Mouse (Mus musculus) liver (tissue): ENCODE data around the gene Ppm1d.

Experiments
- DNase-seq: peaks from one replicate; pipeline ENCODE4 v3.0.0-alpha.2; 2020; ENCODE audit warnings: mixed read lengths

The Ppm1d gene

DNA sequence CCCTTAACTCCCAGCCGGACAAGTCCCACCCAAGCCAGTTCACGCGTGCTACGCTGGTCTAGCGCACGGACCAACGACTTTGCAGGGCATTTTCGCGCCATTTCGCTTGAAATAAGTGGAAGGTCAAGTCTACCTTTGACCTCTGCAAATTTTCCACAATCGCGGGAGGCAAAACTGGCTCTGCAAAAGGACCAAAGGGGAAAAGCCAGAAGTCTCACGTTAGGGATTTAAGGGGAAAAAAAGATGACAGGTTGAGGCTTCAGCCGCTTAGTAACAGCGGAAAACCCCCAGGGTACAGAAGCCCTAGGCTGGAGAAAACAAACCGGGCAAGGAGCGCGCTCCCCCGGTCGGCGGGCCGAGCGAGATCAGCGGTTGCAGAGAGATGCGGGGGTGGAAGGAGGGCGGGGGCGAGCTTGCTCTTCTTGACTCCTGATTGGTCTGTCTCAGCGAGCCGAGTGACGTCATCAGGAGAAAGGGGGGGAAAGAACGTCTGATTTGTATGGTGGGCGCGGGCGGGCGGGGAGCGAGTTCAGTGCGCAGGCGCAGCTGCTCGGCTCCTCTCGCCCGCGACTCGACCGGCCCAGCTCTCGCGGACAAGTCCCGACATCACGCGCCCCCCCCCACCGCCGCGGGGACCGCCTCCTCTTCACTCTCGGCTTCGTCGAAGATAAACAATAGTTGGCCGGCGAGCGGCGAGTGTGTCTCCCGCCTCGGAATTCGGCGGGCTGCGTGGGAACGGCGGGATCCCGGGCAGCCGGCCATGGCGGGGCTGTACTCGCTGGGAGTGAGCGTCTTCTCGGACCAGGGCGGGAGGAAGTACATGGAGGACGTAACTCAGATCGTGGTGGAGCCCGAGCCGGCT is at the start of gene Ppm1d:
Ppm1d (plus strand) TSS at position 532 of the 862 bp plus-strand sequence.
- peak; percentile 99 for DNase-seq

DNA sequence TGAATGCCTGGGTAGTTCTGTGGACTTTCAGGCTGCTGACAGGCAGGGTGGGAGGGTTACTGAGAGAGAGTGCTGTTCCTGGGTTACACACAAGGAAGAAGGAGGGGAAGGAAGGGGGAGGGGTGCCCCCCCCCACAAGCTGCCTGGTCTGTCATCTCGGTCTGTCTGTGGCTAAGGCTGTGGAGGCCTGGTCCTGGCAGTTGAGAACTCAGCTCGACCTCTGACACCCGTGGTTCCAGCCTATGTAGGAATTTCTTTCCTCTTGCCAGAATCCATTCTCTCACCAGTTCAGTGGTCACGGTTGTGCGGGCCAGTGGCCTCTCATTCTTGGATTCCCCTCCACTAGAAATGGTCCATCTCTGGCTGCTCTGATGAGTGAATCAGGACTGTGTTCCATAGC is 46.4 kb upstream of the Ppm1d start:
- DNase-seq: no peak

GRCm38 (mm10) chr11:85267393-85267792 is 43.7 kb upstream of the Ppm1d start:
- DNase-seq: no peak

GRCm38 (mm10) chr11:85270631-85271030 is 40.4 kb upstream of the Ppm1d start:
- DNase-seq: peak; percentile 72

- peak; percentile 52 for DNase-seq
These were observed 37.7 kb upstream of the Ppm1d start for GRCm38 (mm10) chr11:85273299-85273698.

DNA sequence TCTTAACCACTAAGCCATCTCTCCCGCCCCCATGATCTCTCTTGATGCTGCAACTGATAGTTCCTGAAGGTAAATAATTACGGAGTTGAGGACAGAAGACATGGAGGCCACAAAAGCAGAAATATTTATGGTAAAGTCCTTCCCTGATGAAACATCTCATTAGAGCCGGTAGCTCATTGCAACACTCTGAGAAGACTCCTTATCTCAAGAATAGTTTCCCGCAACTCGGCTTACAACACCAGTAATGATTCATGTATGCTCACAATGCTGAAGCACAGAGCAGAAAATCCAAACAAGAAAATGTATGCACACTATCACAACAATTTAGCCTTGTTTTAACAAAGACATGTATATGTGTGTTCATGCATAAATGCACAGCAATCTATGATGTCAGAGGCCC is 35.9 kb upstream of the Ppm1d start:
- DNase-seq: no peak

DNA sequence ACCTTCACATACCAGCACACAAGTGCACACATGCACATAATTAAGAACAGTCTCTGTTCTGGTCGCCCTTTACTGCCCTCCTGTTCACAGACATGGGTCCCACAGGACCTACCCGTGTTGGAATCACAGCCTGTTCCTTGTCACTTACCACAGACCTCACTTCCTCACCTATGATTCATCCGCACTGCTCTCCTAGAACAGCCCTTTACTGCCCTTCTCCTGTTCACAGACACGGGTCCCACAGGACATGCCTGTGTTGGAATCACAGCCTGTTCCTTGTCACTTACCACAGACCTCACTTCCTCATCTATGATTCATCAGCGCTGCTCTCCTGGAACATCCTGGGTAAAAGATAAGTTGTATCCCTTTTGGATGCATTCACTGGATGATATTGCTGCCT is 33.4 kb upstream of the Ppm1d start:
- no peak for DNase-seq

GRCm38 (mm10) chr11:85278175-85278574 is 32.9 kb upstream of the Ppm1d start:
- DNase-seq: no peak

DNA sequence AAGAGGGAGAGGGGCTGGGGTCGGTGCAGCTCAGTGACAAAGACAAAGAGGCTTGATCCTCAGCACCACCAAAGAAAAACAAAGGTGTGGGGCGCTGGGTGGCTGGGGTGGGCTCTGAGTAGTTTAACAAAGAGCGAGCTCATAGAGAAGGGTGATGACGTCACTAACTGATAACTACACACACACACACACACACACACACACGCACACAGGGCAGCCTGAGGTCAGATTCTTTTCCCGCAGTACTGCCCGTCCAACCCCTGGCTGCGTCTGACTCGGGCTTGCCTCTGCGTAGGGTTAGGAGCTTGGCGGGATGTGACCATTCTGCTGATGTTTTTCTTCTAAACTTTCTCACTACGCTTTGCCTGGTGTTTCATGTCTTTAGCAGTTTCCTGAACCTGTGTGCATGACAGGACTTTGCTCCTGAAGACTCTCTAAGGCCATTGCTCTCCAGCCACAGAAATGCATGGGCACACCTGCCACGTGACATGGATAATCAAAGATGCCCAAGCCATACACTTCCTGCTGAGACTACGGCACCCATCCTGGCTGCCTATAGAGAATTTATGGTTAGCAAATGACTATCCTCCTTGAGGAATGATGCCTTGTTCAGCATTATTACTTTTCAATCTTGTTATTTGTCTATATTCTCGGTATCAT is 29.7 kb upstream of the Ppm1d start:
- DNase-seq: no peak

DNA sequence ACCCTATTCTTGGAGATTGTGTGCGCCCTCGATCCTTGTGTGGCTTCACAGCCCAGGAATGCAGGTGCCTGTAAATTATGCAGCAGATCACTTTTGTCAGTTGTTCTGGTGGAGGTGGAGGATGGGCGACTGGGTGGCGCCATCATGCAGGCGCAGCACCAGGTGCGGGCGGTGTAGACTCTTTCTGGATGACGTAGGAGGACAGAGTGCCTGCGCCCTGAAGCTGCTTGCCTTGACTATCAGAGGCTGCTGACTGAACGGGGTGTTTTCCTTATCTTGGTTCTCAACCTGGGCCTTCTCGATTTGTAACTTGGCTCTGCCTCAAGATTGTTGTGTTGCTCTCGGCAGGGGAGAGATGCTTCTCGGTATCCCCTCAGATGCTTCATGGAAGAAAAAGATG is 13.1 kb upstream of the Ppm1d start:
- DNase-seq: peak; percentile 87

DNA sequence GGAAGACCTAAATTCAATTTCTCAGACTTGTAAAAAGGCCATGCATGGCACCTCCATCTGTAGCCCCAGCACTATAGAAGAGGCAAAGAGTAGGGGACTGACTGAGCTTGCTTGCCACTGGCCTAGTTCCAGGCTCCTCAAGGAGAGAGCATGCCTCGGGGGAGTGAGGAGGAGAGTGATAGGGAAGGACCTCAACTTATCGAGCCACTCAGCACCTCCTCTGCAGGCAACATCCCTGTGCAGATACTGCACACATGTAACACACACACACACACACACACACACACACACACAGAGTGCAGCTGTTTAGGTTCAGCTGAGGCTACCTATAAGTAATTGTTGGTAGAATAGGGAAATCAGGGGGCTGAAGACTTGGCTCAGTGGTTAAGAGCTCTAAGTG is 11.2 kb upstream of the Ppm1d start:
- peak; percentile 47 for DNase-seq

GRCm38 (mm10) chr11:85301161-85301560 is 9.9 kb upstream of the Ppm1d start:
- no peak for DNase-seq

- no peak for DNase-seq
These were observed 9.2 kb upstream of the Ppm1d start for GRCm38 (mm10) chr11:85301836-85302235.

DNA sequence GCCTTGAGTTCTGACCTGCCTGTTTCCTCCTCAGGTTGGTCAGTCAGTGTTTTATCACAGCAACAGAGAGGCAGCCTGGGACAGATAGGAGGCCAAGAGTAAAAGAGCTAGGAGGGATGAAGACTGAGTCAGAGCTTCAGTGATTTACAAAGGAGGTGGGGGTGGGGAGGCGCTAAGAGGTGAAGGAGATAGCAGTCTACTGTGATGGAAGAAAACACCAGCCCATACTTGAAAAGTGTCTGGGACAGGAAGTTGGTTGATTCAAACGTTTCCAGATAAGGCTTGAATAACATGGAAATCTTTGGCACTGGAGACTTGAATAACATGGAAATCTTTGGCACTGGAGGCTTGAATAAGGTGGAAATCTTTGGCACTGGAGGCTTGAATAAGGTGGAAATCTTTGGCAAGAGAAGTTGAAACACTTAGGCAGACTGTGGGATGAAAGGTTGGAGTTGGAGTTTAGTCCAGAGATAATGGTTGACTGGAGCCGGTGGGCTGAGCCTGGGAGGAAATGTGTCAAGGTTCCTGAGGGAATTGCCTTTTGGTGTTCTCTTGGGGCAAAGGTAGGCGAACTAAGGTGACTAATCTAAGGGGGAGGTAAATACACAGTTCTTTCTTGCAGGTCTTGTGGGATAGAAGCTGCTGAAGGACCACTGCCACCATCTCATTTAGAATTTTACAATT is 4.3 kb upstream of the Ppm1d start:
- no peak for DNase-seq

DNA sequence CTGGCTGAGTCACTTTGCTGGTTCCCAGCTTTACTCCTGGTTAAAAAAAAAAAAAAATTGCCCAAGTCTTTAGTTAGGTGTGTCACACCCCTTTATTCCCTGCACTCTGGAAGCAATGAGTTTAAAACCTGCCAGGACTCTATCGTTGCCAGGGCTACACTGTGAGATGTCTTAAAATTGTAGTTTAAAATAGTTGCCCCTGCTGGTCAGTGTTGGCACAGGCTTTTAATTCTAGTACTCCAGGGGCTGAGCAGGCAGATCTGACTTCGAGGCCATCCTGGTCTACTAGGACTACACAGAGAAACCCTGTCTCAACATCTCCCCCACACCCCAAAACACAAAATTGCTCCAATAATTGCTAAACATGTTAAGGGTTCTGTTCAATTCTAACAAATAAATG is 2.2 kb upstream of the Ppm1d start:
- no peak for DNase-seq

GRCm38 (mm10) chr11:85310407-85310712 is 684 bp upstream of the Ppm1d start:
- no peak for DNase-seq

- peak; percentile 62 for DNase-seq
These were observed 824 bp downstream of the Ppm1d start for GRCm38 (mm10) chr11:85311645-85312490.

- DNase-seq: no peak
These were observed 1.8 kb downstream of the Ppm1d start for GRCm38 (mm10) chr11:85312818-85313217.

DNA sequence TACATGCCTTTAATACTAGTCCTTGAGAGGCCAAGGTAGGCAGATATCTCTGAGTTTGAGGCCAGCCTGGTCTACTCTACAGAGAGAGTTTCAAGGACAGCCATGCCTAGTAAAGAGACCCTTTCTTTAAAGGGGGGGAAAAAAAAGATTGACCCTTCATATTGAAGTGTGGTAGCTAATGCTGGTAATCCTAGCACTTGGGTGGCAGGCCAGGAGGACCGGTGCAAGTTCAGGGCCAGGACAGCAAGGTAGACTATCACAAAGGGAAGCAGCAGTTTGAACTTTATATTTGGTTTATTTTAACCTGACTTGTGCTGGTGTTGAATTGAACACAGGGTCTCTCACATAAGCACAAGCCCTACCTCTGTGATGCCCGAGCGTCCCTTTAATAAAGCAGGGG is 2.3 kb downstream of the Ppm1d start:
- no peak for DNase-seq

DNA sequence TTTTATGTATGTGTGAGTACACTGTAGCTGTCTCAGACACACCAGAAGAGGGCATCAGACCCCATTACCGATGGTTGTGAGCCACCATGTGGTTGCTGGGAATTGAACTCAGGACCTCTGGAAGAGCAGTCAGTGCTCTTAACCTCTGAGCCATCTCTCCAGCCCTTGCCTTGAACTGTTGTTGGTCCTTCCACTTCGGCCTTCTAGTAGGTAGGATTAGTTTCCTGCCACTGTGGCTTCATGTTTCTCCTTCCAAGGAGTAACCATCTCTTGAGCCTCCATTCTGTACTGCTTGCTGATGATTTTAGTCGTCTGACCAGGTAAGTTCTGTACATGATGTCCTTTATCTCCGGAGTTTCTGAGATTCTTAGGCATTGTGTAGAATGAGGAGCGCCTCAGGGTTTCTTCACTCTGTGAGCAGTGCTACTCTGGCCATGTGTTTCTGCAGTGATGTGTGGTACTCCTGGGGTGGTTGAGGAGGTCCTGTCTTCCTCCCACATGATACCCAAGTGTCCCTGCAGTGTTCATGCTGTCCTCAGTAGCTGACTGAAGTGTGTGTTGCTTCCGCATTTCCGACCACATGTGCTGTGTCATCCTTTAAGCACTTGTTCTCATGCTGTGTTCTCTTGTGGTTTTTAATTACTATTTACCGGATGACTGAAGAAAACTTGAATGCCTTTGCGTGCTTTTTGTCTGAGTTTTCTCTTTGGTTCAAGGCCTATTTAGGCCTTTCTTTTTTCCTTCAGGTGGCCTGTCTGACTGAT is 12.7 kb downstream of the Ppm1d start:
- DNase-seq: no peak

GRCm38 (mm10) chr11:85328717-85329116 is 17.7 kb downstream of the Ppm1d start:
- no peak for DNase-seq
